Mouse (Mus musculus): ENCODE data around the gene Arpc4.
"Not testable (repeated sequence)": the region's sequence is repeated elsewhere in the genome, so short reads cannot be mapped to it uniquely, and the experiment has no call there.

The Arpc4 gene

GRCm38 (mm10) chr6:113377496-113378385 is at the start of gene Arpc4, which contains the start of gene Tada3:
Arpc4 (plus strand) TSS chr6:113378115.
Tada3 (minus strand) TSS chr6:113377883.
- DNase-seq, result peak; percentile 87

- DNase-seq, result no peak
These were observed 48.5 kb upstream of the Arpc4 start for GRCm38 (mm10) chr6:113329396-113329795.

- no peak for DNase-seq
These were observed 47.4 kb upstream of the Arpc4 start for GRCm38 (mm10) chr6:113330547-113330946.

- no peak for DNase-seq
These were observed 46.2 kb upstream of the Arpc4 start for GRCm38 (mm10) chr6:113331721-113332120.

- DNase-seq, result not testable (repeated sequence)
These were observed 45.2 kb upstream of the Arpc4 start for GRCm38 (mm10) chr6:113332734-113333133.

GRCm38 (mm10) chr6:113333137-113333950 is 44.6 kb upstream of the Arpc4 start:
- DNase-seq, result no peak

GRCm38 (mm10) chr6:113334216-113334615 is 43.7 kb upstream of the Arpc4 start:
- DNase-seq, result no peak

- DNase-seq, result no peak
These were observed 40.9 kb upstream of the Arpc4 start for GRCm38 (mm10) chr6:113336852-113337620.

GRCm38 (mm10) chr6:113341574-113341973 is 36.3 kb upstream of the Arpc4 start:
- no peak for DNase-seq

- DNase-seq, result no peak
These were observed 35.6 kb upstream of the Arpc4 start for GRCm38 (mm10) chr6:113342297-113342696.

GRCm38 (mm10) chr6:113343177-113344092 is 34.5 kb upstream of the Arpc4 start, which contains the start of gene Camk1:
Camk1 (minus strand) TSS chr6:113343984.
- DNase-seq, result peak; percentile 78

GRCm38 (mm10) chr6:113344321-113344720 is 33.6 kb upstream of the Arpc4 start:
- DNase-seq, result peak; percentile 52

GRCm38 (mm10) chr6:113346897-113347296 is 31.0 kb upstream of the Arpc4 start:
- no peak for DNase-seq

GRCm38 (mm10) chr6:113350538-113350937 is 27.4 kb upstream of the Arpc4 start:
- DNase-seq, result no peak

- DNase-seq, result no peak
These were observed 26.8 kb upstream of the Arpc4 start for GRCm38 (mm10) chr6:113351161-113351560.

GRCm38 (mm10) chr6:113351653-113352052 is 26.3 kb upstream of the Arpc4 start:
- no peak for DNase-seq

GRCm38 (mm10) chr6:113352820-113353219 is 25.1 kb upstream of the Arpc4 start:
- no peak for DNase-seq

GRCm38 (mm10) chr6:113353696-113354095 is 24.2 kb upstream of the Arpc4 start:
- DNase-seq, result no peak

GRCm38 (mm10) chr6:113361476-113361875 is 16.4 kb upstream of the Arpc4 start:
- no peak for DNase-seq

GRCm38 (mm10) chr6:113362241-113362640 is 15.7 kb upstream of the Arpc4 start:
- DNase-seq, result no peak

GRCm38 (mm10) chr6:113364518-113365135 is 13.3 kb upstream of the Arpc4 start:
- no peak for DNase-seq
